Mouse (Mus musculus): ENCODE results near the gene Coro1c. TPM values are rescaled to one million over a fixed set of nuclear protein-coding genes. Genes with fewer than 3 reads are reported as not detected.

Coro1c gene
- polyA plus RNA-seq, 1 experiment from 2014 or later = 131 TPM

- H3K4me1 ChIP-seq (ENCODE audit: control insufficient read depth, insufficient read depth, low read length) = peaks cover 11% of the 10 kb centered on the region; the same call in 1 of the 2 replicates
- H3K9ac ChIP-seq (replicated peaks; ENCODE audit: low read depth, low read length) = no peak overlapping the region
- H3K9me3 ChIP-seq (ENCODE audit: control insufficient read depth, low read depth, low read length) = no peaks in the 10 kb centered on the region
- no peak overlapping the region for H3K27ac ChIP-seq (ENCODE audit: low read length)
- no peaks in the 10 kb centered on the region for H3K27me3 ChIP-seq (ENCODE audit: control insufficient read depth, insufficient read depth, low read length)
- peaks cover 11% of the 10 kb centered on the region for H3K36me3 ChIP-seq (ENCODE audit: control insufficient read depth, insufficient read depth, low read length)
- no peak overlapping the region for H3K4me2 ChIP-seq (replicated peaks; ENCODE audit: low read depth, low read length)
- WGBS = 43% methylated on average over 14 of the region's 14 CpGs
- H3K4me3 ChIP-seq (ENCODE audit: low read depth, low read length) = no peak overlapping the region
- peak; percentile 55; the same call in 1 of the 2 replicates for ATAC-seq (ENCODE audit: insufficient number of reproducible peaks, insufficient read depth, low FRiP score, low read depth)
Measured at GRCm38 (mm10) chr5:113854494-113854893, 54.1 kb downstream of the Coro1c start.

GRCm38 (mm10) chr5:113853541-113853940 lies 55.0 kb downstream of the Coro1c start:
- Histone ChIP-seq H3K27me3 (ENCODE audit: control insufficient read depth, insufficient read depth, low read length) (no peaks in the 10 kb centered on the region), H3K4me1 (ENCODE audit: control insufficient read depth, insufficient read depth, low read length) (0 out of 2 replicates have a peak, but pooled peaks cover 5% of the 10 kb centered on the region), H3K27ac (ENCODE audit: low read length) (peak overlapping the region; percentile 49; the same call in 1 of the 2 replicates), H3K9ac (replicated peaks; ENCODE audit: low read depth, low read length) (no peak overlapping the region), H3K9me3 (ENCODE audit: control insufficient read depth, low read depth, low read length) (no peaks in the 10 kb centered on the region), H3K4me2 (replicated peaks; ENCODE audit: low read depth, low read length) (no peak overlapping the region), H3K36me3 (ENCODE audit: control insufficient read depth, insufficient read depth, low read length) (peaks cover 11% of the 10 kb centered on the region), H3K4me3 (ENCODE audit: low read depth, low read length) (no peak overlapping the region)
- WGBS = 88% methylated on average over 10 of the region's 10 CpGs
- no peak for ATAC-seq (ENCODE audit: insufficient number of reproducible peaks, insufficient read depth, low FRiP score, low read depth)

GRCm38 (mm10) chr5:113852463-113852862 lies 56.1 kb downstream of the Coro1c start:
- Histone ChIP-seq H3K4me3 (ENCODE audit: low read depth, low read length) (no peak overlapping the region), H3K9ac (replicated peaks; ENCODE audit: low read depth, low read length) (no peak overlapping the region), H3K4me1 (ENCODE audit: control insufficient read depth, insufficient read depth, low read length) (0 out of 2 replicates have a peak, but pooled peaks cover 5% of the 10 kb centered on the region), H3K4me2 (replicated peaks; ENCODE audit: low read depth, low read length) (no peak overlapping the region), H3K27me3 (ENCODE audit: control insufficient read depth, insufficient read depth, low read length) (no peaks in the 10 kb centered on the region), H3K27ac (ENCODE audit: low read length) (no peak overlapping the region), H3K36me3 (ENCODE audit: control insufficient read depth, insufficient read depth, low read length) (peaks cover 20% of the 10 kb centered on the region), H3K9me3 (ENCODE audit: control insufficient read depth, low read depth, low read length) (no peaks in the 10 kb centered on the region)
- WGBS = 83% methylated on average over 7 of the region's 7 CpGs
- ATAC-seq (ENCODE audit: insufficient number of reproducible peaks, insufficient read depth, low FRiP score, low read depth) = no peak

- no peak overlapping the region for H3K4me3 ChIP-seq (ENCODE audit: low read depth, low read length)
- WGBS = 80% methylated on average over 8 of the region's 8 CpGs
- no peaks in the 10 kb centered on the region for H3K9me3 ChIP-seq (ENCODE audit: control insufficient read depth, low read depth, low read length)
- H3K9ac ChIP-seq (replicated peaks; ENCODE audit: low read depth, low read length) = no peak overlapping the region
- no peak overlapping the region for H3K4me2 ChIP-seq (replicated peaks; ENCODE audit: low read depth, low read length)
- no peak overlapping the region for H3K27ac ChIP-seq (ENCODE audit: low read length)
- no peak for ATAC-seq (ENCODE audit: insufficient number of reproducible peaks, insufficient read depth, low FRiP score, low read depth)
- H3K27me3 ChIP-seq (ENCODE audit: control insufficient read depth, insufficient read depth, low read length) = no peaks in the 10 kb centered on the region
- no peaks in the 10 kb centered on the region for H3K4me1 ChIP-seq (ENCODE audit: control insufficient read depth, insufficient read depth, low read length)
- peaks cover 32% of the 10 kb centered on the region for H3K36me3 ChIP-seq (ENCODE audit: control insufficient read depth, insufficient read depth, low read length)
Measured at GRCm38 (mm10) chr5:113850680-113851230, 57.8 kb downstream of the Coro1c start.

- 76% methylated on average over 9 of the region's 9 CpGs for WGBS
- no peak overlapping the region for H3K9ac ChIP-seq (replicated peaks; ENCODE audit: low read depth, low read length)
- ATAC-seq (ENCODE audit: insufficient number of reproducible peaks, insufficient read depth, low FRiP score, low read depth) = no peak
- H3K36me3 ChIP-seq (ENCODE audit: control insufficient read depth, insufficient read depth, low read length) = peaks cover 49% of the 10 kb centered on the region
- no peak overlapping the region for H3K27ac ChIP-seq (ENCODE audit: low read length)
- H3K27me3 ChIP-seq (ENCODE audit: control insufficient read depth, insufficient read depth, low read length) = no peaks in the 10 kb centered on the region
- H3K9me3 ChIP-seq (ENCODE audit: control insufficient read depth, low read depth, low read length) = no peaks in the 10 kb centered on the region
- H3K4me3 ChIP-seq (ENCODE audit: low read depth, low read length) = no peak overlapping the region
- no peak overlapping the region for H3K4me2 ChIP-seq (replicated peaks; ENCODE audit: low read depth, low read length)
- no peaks in the 10 kb centered on the region for H3K4me1 ChIP-seq (ENCODE audit: control insufficient read depth, insufficient read depth, low read length)
Measured at GRCm38 (mm10) chr5:113847636-113848035, 60.9 kb downstream of the Coro1c start.

- Histone ChIP-seq H3K36me3 (ENCODE audit: control insufficient read depth, insufficient read depth, low read length) (peaks cover 49% of the 10 kb centered on the region), H3K9me3 (ENCODE audit: control insufficient read depth, low read depth, low read length) (no peaks in the 10 kb centered on the region), H3K9ac (replicated peaks; ENCODE audit: low read depth, low read length) (no peak overlapping the region), H3K4me2 (replicated peaks; ENCODE audit: low read depth, low read length) (no peak overlapping the region), H3K4me1 (ENCODE audit: control insufficient read depth, insufficient read depth, low read length) (peaks cover 3% of the 10 kb centered on the region), H3K27me3 (ENCODE audit: control insufficient read depth, insufficient read depth, low read length) (no peaks in the 10 kb centered on the region), H3K4me3 (ENCODE audit: low read depth, low read length) (no peak overlapping the region), H3K27ac (ENCODE audit: low read length) (no peak overlapping the region)
- WGBS = 88% methylated on average over 8 of the region's 8 CpGs
- peak; percentile 54; the same call in 1 of the 2 replicates for ATAC-seq (ENCODE audit: insufficient number of reproducible peaks, insufficient read depth, low FRiP score, low read depth)
Measured at GRCm38 (mm10) chr5:113846656-113847055, 61.9 kb downstream of the Coro1c start.

- H3K4me1 ChIP-seq (ENCODE audit: control insufficient read depth, insufficient read depth, low read length) = peaks cover 5% of the 10 kb centered on the region
- H3K4me3 ChIP-seq (ENCODE audit: low read depth, low read length) = no peak overlapping the region
- no peak overlapping the region for H3K9ac ChIP-seq (replicated peaks; ENCODE audit: low read depth, low read length)
- peaks cover 47% of the 10 kb centered on the region for H3K36me3 ChIP-seq (ENCODE audit: control insufficient read depth, insufficient read depth, low read length)
- H3K27me3 ChIP-seq (ENCODE audit: control insufficient read depth, insufficient read depth, low read length) = no peaks in the 10 kb centered on the region
- H3K27ac ChIP-seq (ENCODE audit: low read length) = no peak overlapping the region
- WGBS = 81% methylated on average over 8 of the region's 8 CpGs
- H3K4me2 ChIP-seq (replicated peaks; ENCODE audit: low read depth, low read length) = no peak overlapping the region
- ATAC-seq (ENCODE audit: insufficient number of reproducible peaks, insufficient read depth, low FRiP score, low read depth) = no peak
- no peaks in the 10 kb centered on the region for H3K9me3 ChIP-seq (ENCODE audit: control insufficient read depth, low read depth, low read length)
Measured at GRCm38 (mm10) chr5:113845627-113846026, 62.9 kb downstream of the Coro1c start.

GRCm38 (mm10) chr5:113844721-113845120 lies 63.8 kb downstream of the Coro1c start:
- Histone ChIP-seq H3K4me2 (replicated peaks; ENCODE audit: low read depth, low read length) (no peak overlapping the region), H3K36me3 (ENCODE audit: control insufficient read depth, insufficient read depth, low read length) (peaks cover 40% of the 10 kb centered on the region), H3K27me3 (ENCODE audit: control insufficient read depth, insufficient read depth, low read length) (no peaks in the 10 kb centered on the region), H3K27ac (ENCODE audit: low read length) (peak overlapping the region; percentile 66; the same call in 1 of the 2 replicates), H3K9me3 (ENCODE audit: control insufficient read depth, low read depth, low read length) (no peaks in the 10 kb centered on the region), H3K4me1 (ENCODE audit: control insufficient read depth, insufficient read depth, low read length) (peaks cover 5% of the 10 kb centered on the region), H3K4me3 (ENCODE audit: low read depth, low read length) (no peak overlapping the region), H3K9ac (replicated peaks; ENCODE audit: low read depth, low read length) (no peak overlapping the region)
- no peak; the same call in 1 of the 2 replicates for ATAC-seq (ENCODE audit: insufficient number of reproducible peaks, insufficient read depth, low FRiP score, low read depth)
- WGBS = 60% methylated on average over 7 of the region's 7 CpGs

GRCm38 (mm10) chr5:113844106-113844505 lies 64.5 kb downstream of the Coro1c start:
- no peak overlapping the region for H3K9ac ChIP-seq (replicated peaks; ENCODE audit: low read depth, low read length)
- H3K9me3 ChIP-seq (ENCODE audit: control insufficient read depth, low read depth, low read length) = no peaks in the 10 kb centered on the region
- peaks cover 5% of the 10 kb centered on the region for H3K4me1 ChIP-seq (ENCODE audit: control insufficient read depth, insufficient read depth, low read length)
- no peak overlapping the region for H3K4me2 ChIP-seq (replicated peaks; ENCODE audit: low read depth, low read length)
- ATAC-seq (ENCODE audit: insufficient number of reproducible peaks, insufficient read depth, low FRiP score, low read depth) = no peak
- no peaks in the 10 kb centered on the region for H3K27me3 ChIP-seq (ENCODE audit: control insufficient read depth, insufficient read depth, low read length)
- no peak overlapping the region for H3K4me3 ChIP-seq (ENCODE audit: low read depth, low read length)
- H3K36me3 ChIP-seq (ENCODE audit: control insufficient read depth, insufficient read depth, low read length) = peaks cover 40% of the 10 kb centered on the region
- whole genome bisulfite sequencing = 59% methylated on average over 15 of the region's 15 CpGs
- peak overlapping the region; percentile 66; the same call in 1 of the 2 replicates for H3K27ac ChIP-seq (ENCODE audit: low read length)

Data from stomach, embryonic 14.5 days (tissue).